Mouse (Mus musculus) liver, embryonic 11.5 days (tissue): ENCODE data around the gene Gm21477. TPM values are rescaled to one million over a fixed set of nuclear protein-coding genes. Genes with fewer than 3 reads are reported as not detected.
"Not testable (repeated sequence)": the region's sequence is repeated elsewhere in the genome, so short reads cannot be mapped to it uniquely, and the experiment has no call there.

ENCODE experiments used
- ATAC-seq: fragments of 200-750 bp; cut with Nextera tagmentation; replicated peaks from 2 replicates; pipeline ENCODE4 v1.8.0; 2017; ENCODE audit warnings: moderate number of reproducible peaks, mild to moderate bottlenecking, moderate TSS enrichment, moderate library complexity; ENCODE audit not compliant: low FRiP score
- DNase-seq: peaks from one replicate; pipeline ENCODE4 v3.0.0-alpha.2; 2017; ENCODE audit warnings: low spot score
- H3K27ac ChIP-seq: fragments of 300-500 bp; sonication (generic); 2 replicates; pipeline ENCODE4 v1.5.1; 2014; ENCODE audit warnings: mild to moderate bottlenecking, low read depth, low read length, control low read depth
- H3K27me3 ChIP-seq: fragments of 300-500 bp; sonication (generic); replicated peaks from 2 replicates; pipeline ENCODE4 v1.6.1; 2014; ENCODE audit warnings: low read length, mixed read lengths; ENCODE audit not compliant: control insufficient read depth, insufficient read depth
- H3K36me3 ChIP-seq: fragments of 300-500 bp; sonication (generic); 2 replicates; pipeline ENCODE4 v1.6.1; 2014; ENCODE audit warnings: mild to moderate bottlenecking, low read length, moderate library complexity, mixed read lengths; ENCODE audit not compliant: control insufficient read depth, insufficient read depth
- H3K4me1 ChIP-seq: fragments of 300-500 bp; sonication (generic); replicated peaks from 2 replicates; pipeline ENCODE4 v1.6.1; 2014; ENCODE audit warnings: low read length, mixed read lengths; ENCODE audit not compliant: control insufficient read depth, insufficient read depth
- H3K4me2 ChIP-seq: fragments of 300-500 bp; sonication (generic); 2 replicates; pipeline ENCODE4 v1.6.1; 2014; ENCODE audit warnings: mild to moderate bottlenecking, control low read depth, moderate library complexity
- H3K4me3 ChIP-seq: fragments of 300-500 bp; sonication (generic); 2 replicates; pipeline ENCODE4 v1.5.1; 2014; ENCODE audit warnings: low read depth, low read length, control low read depth
- H3K9ac ChIP-seq: fragments of 300-500 bp; sonication (generic); 2 replicates; pipeline ENCODE4 v1.6.1; 2014; ENCODE audit warnings: low read depth, low read length, control low read depth
- H3K9me3 ChIP-seq: fragments of 300-500 bp; sonication (generic); 2 replicates; pipeline ENCODE4 v1.6.1; 2016; ENCODE audit warnings: low read length, inconsistent platforms, mixed read lengths; ENCODE audit not compliant: control insufficient read depth
- WGBS: fragments of 180-500 bp; shearing (Covaris S2); extraction: QIAGEN DNeasy Blood & Tissue Kit; methylation state at CpG from one replicate; pipeline ENCODE4 v1.1.7; 2014; 5-methylcytosine and 5-hydroxymethylcytosine counted together
- polyA plus RNA-seq: library from polyadenylated mRNA; unstranded; fragments of >200 nt; fragmentation: Nextera tagmentation; extraction: Ambion mirVana; gene quantifications from 2 replicates; pipeline ENCODE4 v1.2.1, GENCODE M21; 2014

The Gm21477 gene
- not detected in 2 replicates for polyA plus RNA-seq

DNA sequence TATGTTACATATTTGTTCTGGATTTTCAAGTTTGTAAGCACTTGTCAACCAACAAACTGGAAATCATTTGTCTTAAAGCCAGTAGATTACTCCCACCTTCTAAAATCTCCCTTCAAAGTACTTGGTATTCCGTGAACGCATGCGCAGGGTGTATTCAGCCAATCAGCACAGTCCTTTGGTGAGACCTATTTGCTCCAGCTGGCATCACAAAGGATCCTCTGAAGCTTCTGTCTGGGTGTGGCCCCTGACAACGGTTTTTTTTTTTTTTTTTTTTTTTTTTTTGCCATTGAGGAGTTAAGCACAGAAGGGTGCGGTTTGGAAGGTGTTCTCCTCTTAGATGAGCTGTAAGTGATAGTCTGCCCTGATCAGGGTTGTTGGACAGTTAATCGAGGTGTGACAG lies at the start of gene Gm21477:
Gm21477 (plus strand) TSS at position 301 of the 400 bp plus-strand sequence.
- not testable (repeated sequence) for H3K4me2 ChIP-seq, H3K9ac ChIP-seq, H3K9me3 ChIP-seq, ATAC-seq, H3K4me1 ChIP-seq, H3K36me3 ChIP-seq, H3K27ac ChIP-seq, H3K27me3 ChIP-seq, DNase-seq, H3K4me3 ChIP-seq
- no CpG with 5 or more reads among the region's 6 CpGs for WGBS
